Mouse (Mus musculus) CH12.LX (cell line): ENCODE results near the gene Morn2. TPM values are rescaled to one million over a fixed set of nuclear protein-coding genes. Genes with fewer than 3 reads are reported as not detected.

Experiments used
- DNase-seq: peaks from one replicate; pipeline ENCODE4 v3.0.0-alpha.2; 2013; ENCODE audit errors: extremely low read depth
- H3K27ac ChIP-seq: 2 replicates; pipeline ENCODE4 v1.5.1; 2012; ENCODE audit warnings: low read depth, mild to moderate bottlenecking, control low read depth, moderate library complexity; ENCODE audit not compliant: insufficient read depth
- H3K27me3 ChIP-seq: replicated peaks from 2 replicates; pipeline ENCODE3; 2012; ENCODE audit warnings: inconsistent platforms
- H3K36me3 ChIP-seq, 2 experiments: replicated peaks in 1 of 2; 2 replicates each; pipeline versions ENCODE3 to v1.6.1; 2012; ENCODE audit warnings: inconsistent platforms in 1 of 2, low read length in 1 of 2, mild to moderate bottlenecking in 1 of 2, mixed read lengths in 1 of 2, moderate library complexity in 1 of 2; ENCODE audit not compliant: control insufficient read depth in 1 of 2, insufficient read depth in 1 of 2
- H3K4me1 ChIP-seq, 2 experiments: 2 replicates each; pipeline ENCODE4 v1.6.1; 2012; ENCODE audit warnings: inconsistent platforms in 1 of 2, moderate library complexity in 1 of 2; ENCODE audit not compliant: insufficient read depth in 2 of 2, control insufficient read depth in 1 of 2
- H3K4me2 ChIP-seq: 2 replicates; pipeline ENCODE4 v1.6.1; 2012; ENCODE audit warnings: low read depth, mild to moderate bottlenecking, control low read depth; ENCODE audit not compliant: poor library complexity, insufficient read depth, severe bottlenecking
- H3K4me3 ChIP-seq, 3 experiments: fragments of 150-350 bp in 1 of 3; sonication (generic) in 1 of 3; replicated peaks in 1 of 3; 2 replicates each; pipeline versions ENCODE3 to v1.5.1; 2011 to 2012; ENCODE audit warnings: low read depth in 2 of 3, low read length in 2 of 3, mild to moderate bottlenecking in 2 of 3, moderate library complexity in 2 of 3, control low read depth in 1 of 3, improper control_type of control experiment in 1 of 3, inconsistent platforms in 1 of 3, mixed read lengths in 1 of 3; ENCODE audit not compliant: poor library complexity in 1 of 3
- H3K79me2 ChIP-seq: replicated peaks from 2 replicates; pipeline ENCODE4 v1.6.1; 2012; ENCODE audit warnings: mild to moderate bottlenecking, moderate library complexity; ENCODE audit not compliant: control insufficient read depth, poor library complexity, insufficient read depth, severe bottlenecking; ENCODE audit errors: extremely low read depth
- H3K9ac ChIP-seq: 2 replicates; pipeline ENCODE4 v1.6.1; 2012; ENCODE audit warnings: low read depth, mild to moderate bottlenecking, control low read depth, moderate library complexity; ENCODE audit not compliant: insufficient read depth
- H3K9me3 ChIP-seq: replicated peaks from 2 replicates; pipeline ENCODE3; 2012; ENCODE audit warnings: low read length, inconsistent platforms, mixed read lengths
- BHLHE40 ChIP-seq: IDR thresholded peaks from 2 replicates; pipeline ENCODE4 v1.6.1; 2011; ENCODE audit warnings: mild to moderate bottlenecking, low read depth, low read length, improper control_type of control experiment
- CHD1 ChIP-seq: IDR thresholded peaks from 2 replicates; pipeline ENCODE4 v1.6.1; 2012; ENCODE audit warnings: low read depth, low read length, improper control_type of control experiment, inconsistent platforms
- CHD2 ChIP-seq: IDR thresholded peaks from 2 replicates; pipeline ENCODE4 v1.6.1; 2011; ENCODE audit warnings: low read length, improper control_type of control experiment
- CTCF ChIP-seq, 2 experiments: IDR thresholded peaks in 1 of 2; conservative IDR thresholded peaks in 1 of 2; 2 replicates each; pipeline ENCODE4 v1.5.1; 2011 to 2012; ENCODE audit warnings: low read depth in 2 of 2, low read length in 2 of 2, improper control_type of control experiment in 1 of 2, inconsistent platforms in 1 of 2, mild to moderate bottlenecking in 1 of 2, moderate library complexity in 1 of 2
- E2F4 ChIP-seq: IDR thresholded peaks from 2 replicates; pipeline ENCODE4 v1.6.1; 2011; ENCODE audit warnings: low read depth, low read length, improper control_type of control experiment; ENCODE audit not compliant: insufficient replicate concordance
- EP300 ChIP-seq: IDR thresholded peaks from 2 replicates; pipeline ENCODE4 v1.6.1; 2011; ENCODE audit warnings: low read length, improper control_type of control experiment
- ETS1 ChIP-seq: conservative IDR thresholded peaks from 2 replicates; pipeline ENCODE4 v1.6.1; 2012; ENCODE audit warnings: low read depth, mild to moderate bottlenecking, inconsistent platforms, low read length, improper control_type of control experiment, moderate library complexity
- IRF4 ChIP-seq: IDR thresholded peaks from 2 replicates; pipeline ENCODE4 v1.6.1; 2014; ENCODE audit warnings: low read depth, mild to moderate bottlenecking, inconsistent platforms, low read length, improper control_type of control experiment
- JUN ChIP-seq: IDR thresholded peaks from 2 replicates; pipeline ENCODE4 v1.6.1; 2011; ENCODE audit warnings: low read depth, mild to moderate bottlenecking, low read length, improper control_type of control experiment, moderate library complexity; ENCODE audit not compliant: insufficient read depth
- MAFK ChIP-seq: IDR thresholded peaks from 2 replicates; pipeline ENCODE4 v1.6.1; 2011; ENCODE audit warnings: low read length, improper control_type of control experiment; ENCODE audit not compliant: insufficient replicate concordance
- MAX ChIP-seq: IDR thresholded peaks from 2 replicates; pipeline ENCODE4 v1.6.1; 2011; ENCODE audit warnings: low read length, improper control_type of control experiment
- MEF2A ChIP-seq: IDR thresholded peaks from 2 replicates; pipeline ENCODE4 v1.6.1; 2014; ENCODE audit warnings: low read depth, mild to moderate bottlenecking, inconsistent platforms, low read length, improper control_type of control experiment, borderline replicate concordance
- MYC ChIP-seq: IDR thresholded peaks from 2 replicates; pipeline ENCODE4 v1.6.1; 2011; ENCODE audit warnings: low read depth, mild to moderate bottlenecking, improper control_type of control experiment, low read length
- PAX5 ChIP-seq: IDR thresholded peaks from 2 replicates; pipeline ENCODE4 v1.6.1; 2012; ENCODE audit warnings: low read length, inconsistent platforms, mixed read lengths
- POLR2A ChIP-seq: IDR thresholded peaks from 2 replicates; pipeline ENCODE4 v1.6.1; 2011; ENCODE audit warnings: low read depth, mild to moderate bottlenecking, improper control_type of control experiment, low read length
- POLR2AphosphoS2 ChIP-seq: IDR thresholded peaks from 2 replicates; pipeline ENCODE4 v1.6.1; 2011; ENCODE audit warnings: low read depth, low read length, improper control_type of control experiment
- RAD21 ChIP-seq: IDR thresholded peaks from 2 replicates; pipeline ENCODE4 v1.6.1; 2011; ENCODE audit warnings: low read depth, mild to moderate bottlenecking, low read length, improper control_type of control experiment, moderate library complexity
- RCOR1 ChIP-seq: conservative IDR thresholded peaks from 2 replicates; pipeline ENCODE4 v1.6.1; 2012; ENCODE audit warnings: low read depth, mild to moderate bottlenecking, inconsistent platforms, low read length, improper control_type of control experiment
- SMC3 ChIP-seq: IDR thresholded peaks from 2 replicates; pipeline ENCODE4 v1.6.1; 2011; ENCODE audit warnings: low read depth, low read length, improper control_type of control experiment
- TBP ChIP-seq: conservative IDR thresholded peaks from 2 replicates; pipeline ENCODE4 v1.6.1; 2011; ENCODE audit warnings: low read depth, low read length, improper control_type of control experiment
- UBTF ChIP-seq: IDR thresholded peaks from 2 replicates; pipeline ENCODE4 v1.6.1; 2012; ENCODE audit warnings: low read depth, mild to moderate bottlenecking, inconsistent platforms, low read length, improper control_type of control experiment, moderate library complexity
- USF1 ChIP-seq: IDR thresholded peaks from 2 replicates; pipeline ENCODE4 v1.6.1; 2014; ENCODE audit warnings: low read depth, mild to moderate bottlenecking, inconsistent platforms, low read length, improper control_type of control experiment
- USF2 ChIP-seq: conservative IDR thresholded peaks from 2 replicates; pipeline ENCODE4 v1.6.1; 2011; ENCODE audit warnings: low read depth, low read length, improper control_type of control experiment
- ZC3H11A ChIP-seq: IDR thresholded peaks from 2 replicates; pipeline ENCODE4 v1.6.1; 2012; ENCODE audit warnings: low read depth, mild to moderate bottlenecking, inconsistent platforms, low read length, improper control_type of control experiment
- dilution Hi-C: fragments of 300-500 bp; cut with MboI; formaldehyde crosslinking; loops from 2 replicates; pipeline ENCODE4 v1.14.3; 2020; ENCODE audit warnings: low sequenced_read_pairs; ENCODE audit not compliant: extremely low pct_unique_long_range_greater_than_20kb, extremely low pct_ligation_motif_present
- in situ Hi-C: fragments of 300-500 bp; cut with MboI; formaldehyde crosslinking; loops from 3 replicates; pipeline ENCODE4 v1.14.3; 2019; ENCODE audit warnings: low sequenced_read_pairs, low pct_ligation_motif_present, low pct_unique_long_range_greater_than_20kb, mixed read lengths
- polyA plus RNA-seq: library from polyadenylated mRNA; unstranded; fragments of >175 nt; gene quantifications from 2 replicates; pipeline ENCODE4 v1.2.1, GENCODE M21; 2012; ENCODE audit warnings: low read depth; ENCODE audit not compliant: insufficient read length
- total RNA-seq, 2 experiments: library from RNA; depleted of rRNA; stranded (reverse); fragments of 300-350 nt in 1 of 2; fragments of >200 nt in 1 of 2; gene quantifications; 2 replicates each; pipeline ENCODE4 v1.2.3; 2012 to 2014

Morn2 gene
- total and polyA plus RNA-seq, 3 experiments: 14.5 to 18.4 (median 17.2) TPM

- no peak overlapping the region for H3K9ac ChIP-seq
- dilution Hi-C loops (no loop called here), in situ Hi-C loops (no loop called here)
- 0 out of 2 replicates have a peak, but pooled peaks have one; percentile 35 for TF ChIP-seq TBP
- no peak for TF ChIP-seq JUN
- TF ChIP-seq SMC3: peak; percentile 83
- TF ChIP-seq E2F4: no peak
- TF ChIP-seq ZC3H11A: peak; percentile 3; the same call in 1 of the 2 replicates
- TF ChIP-seq CTCF (conservative IDR thresholded peaks at IDR 0.05 in 1 of 2, IDR thresholded peaks at IDR 0.05 in 1 of 2; ENCODE audit: low read depth in 2 of 2, low read length in 2 of 2): peak; percentile 32 to 85; a peak in 3 of 4 replicates
- TF ChIP-seq ETS1: no peak
- peak; percentile 89 for TF ChIP-seq RAD21
- H3K4me3 ChIP-seq: no peak overlapping the region
- no peak overlapping the region for H3K27ac ChIP-seq
- H3K27me3 ChIP-seq: peaks cover 1% of the 10 kb centered on the region
- H3K79me2 ChIP-seq: no peaks in the 10 kb centered on the region
- H3K4me2 ChIP-seq: no peak overlapping the region
- no peaks in the 10 kb centered on the region for H3K9me3 ChIP-seq
- DNase-seq: peak; percentile 42
- peaks cover 0 to 5% of the 10 kb centered on the region in 2 experiments; a peak in 2 of 4 replicates for H3K4me1 ChIP-seq
- no peaks in the 10 kb centered on the region for H3K36me3 ChIP-seq
Observed at GRCm38 (mm10) chr17:80332386-80332785, 42.4 kb downstream of the Morn2 start.

GRCm38 (mm10) chr17:80345277-80345676 lies 55.3 kb downstream of the Morn2 start:
- TF ChIP-seq EP300 (no peak), MAX (no peak), PAX5 (no peak), USF1 (no peak), POLR2A (no peak), MAFK (no peak), ZC3H11A (no peak), BHLHE40 (no peak), SMC3 (peak; percentile 65), CHD2 (no peak), MYC (no peak), E2F4 (no peak), TBP (no peak), CTCF (conservative IDR thresholded peaks at IDR 0.05 in 1 of 2, IDR thresholded peaks at IDR 0.05 in 1 of 2; ENCODE audit: low read depth in 2 of 2, low read length in 2 of 2) (peak in 1 of 2 experiments; percentile 59; a peak in 2 of 4 replicates), RAD21 (peak; percentile 46), MEF2A (no peak), UBTF (no peak), CHD1 (no peak), RCOR1 (no peak), IRF4 (no peak), USF2 (no peak), POLR2AphosphoS2 (no peak), ETS1 (no peak)
- Histone ChIP-seq H3K4me2 (no peak overlapping the region), H3K79me2 (no peaks in the 10 kb centered on the region), H3K27ac (no peak overlapping the region), H3K36me3 (no peaks in the 10 kb centered on the region), H3K9me3 (no peaks in the 10 kb centered on the region), H3K4me1 (no peaks in the 10 kb centered on the region), H3K4me3 (no peak overlapping the region), H3K27me3 (no peaks in the 10 kb centered on the region), H3K9ac (no peak overlapping the region)
- peak; percentile 13 for DNase-seq
- dilution Hi-C loops: no loop called here
- in situ Hi-C loops: no loop called here
